14 mouse cellular contexts compared by ENCODE assay signal in the genomic region with DNA sequence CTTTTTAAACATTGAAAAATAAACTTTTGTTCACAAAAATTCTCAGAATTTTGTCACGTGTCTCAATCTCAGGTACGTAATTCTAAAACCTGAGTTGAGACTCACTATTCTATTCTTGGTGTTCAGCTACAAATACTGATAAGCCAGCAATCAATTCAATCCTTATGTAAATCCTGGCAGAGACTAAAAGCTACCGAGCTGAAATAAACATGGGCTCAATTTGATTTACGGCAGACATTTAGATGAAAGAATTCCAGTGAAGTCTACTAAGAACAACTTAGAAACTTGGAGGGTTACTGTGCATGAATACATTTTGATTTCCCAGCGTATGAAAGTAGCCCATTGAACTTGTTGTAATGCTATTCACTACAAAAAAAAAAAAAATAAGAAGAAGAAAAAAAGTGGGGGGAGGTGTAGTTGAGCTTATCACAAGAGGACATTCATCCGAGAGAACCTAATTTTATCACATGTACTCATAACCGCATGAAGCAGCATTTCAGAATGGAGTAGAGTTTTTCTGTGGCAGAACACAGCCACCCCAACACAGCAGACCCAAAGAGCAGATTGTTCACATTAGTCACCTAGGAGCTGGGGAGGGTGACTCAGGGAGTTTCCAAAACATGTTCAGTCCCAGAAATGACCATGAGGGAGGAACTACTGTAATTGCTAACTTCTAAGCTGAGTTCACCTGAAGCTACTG. TPM values are rescaled to one million over a fixed set of nuclear protein-coding genes. Genes with fewer than 3 reads are reported as not detected.
DNase-seq lines count a peak whose midpoint lies in the region; ATAC-seq and TF ChIP-seq lines count a peak whose summit lies in the region.
"Had no signal": no experiment of that assay in that cellular context is flagged by ENCODE, and none has a peak within 500 bp of the region (broad histone marks: within the 10 kb centered on the region; RNA-seq: fewer than 3 reads in every experiment).

No protein-coding gene starts in this region.

- H3K9ac ChIP-seq in kidney, embryonic 14.5 days (ENCODE audit: low read depth, low read length), result no peak overlapping the region
- H3K9ac ChIP-seq: forebrain, embryonic 13.5 days; hindbrain, embryonic 13.5 days had no signal

- TF ChIP-seq CTCF in G1E (IDR thresholded peaks at IDR 0.05; ENCODE audit: low read depth, low read length), result no peak

- H3K4me3 ChIP-seq in G1E (ENCODE audit: low read depth, low read length), result peak overlapping the region; percentile 47; the same call in 1 of the 2 replicates
- H3K4me3 ChIP-seq in megakaryocyte, embryonic 14.5 days (replicated peaks), result peak overlapping the region; percentile 87
- no peak overlapping the region for H3K4me3 ChIP-seq in kidney, embryonic 14.5 days (ENCODE audit: low read length)
- H3K4me3 ChIP-seq: forebrain, embryonic 13.5 days; hindbrain, embryonic 13.5 days; midbrain, embryonic 10.5 days had no signal

- peaks cover 22% of the 10 kb centered on the region for H3K4me1 ChIP-seq in G1E (ENCODE audit: insufficient read depth, low read depth, low read length)
- H3K4me1 ChIP-seq in megakaryocyte, embryonic 14.5 days, result peaks cover 53% of the 10 kb centered on the region
- no peaks in the 10 kb centered on the region for H3K4me1 ChIP-seq in kidney, embryonic 14.5 days (ENCODE audit: control insufficient read depth, insufficient read depth, low read length)
- H3K4me1 ChIP-seq: forebrain, embryonic 13.5 days; hindbrain, embryonic 13.5 days; midbrain, embryonic 10.5 days had no signal

- no peak overlapping the region for H3K27ac ChIP-seq in kidney, embryonic 14.5 days (ENCODE audit: low read depth, low read length)
- H3K27ac ChIP-seq: forebrain, embryonic 13.5 days; hindbrain, embryonic 13.5 days; midbrain, embryonic 10.5 days had no signal

- no peaks in the 10 kb centered on the region for H3K9me3 ChIP-seq in G1E (replicated peaks)
- no peaks in the 10 kb centered on the region for H3K9me3 ChIP-seq in megakaryocyte, embryonic 14.5 days
- no peaks in the 10 kb centered on the region for H3K9me3 ChIP-seq in kidney, embryonic 14.5 days (ENCODE audit: control insufficient read depth, low read length)
- H3K9me3 ChIP-seq: forebrain, embryonic 13.5 days; hindbrain, embryonic 13.5 days; midbrain, embryonic 10.5 days had no signal

- peaks cover 27% of the 10 kb centered on the region for H3K36me3 ChIP-seq in G1E (replicated peaks)
- H3K36me3 ChIP-seq in megakaryocyte, embryonic 14.5 days (replicated peaks; ENCODE audit: low read length), result peaks cover 49% of the 10 kb centered on the region
- no peaks in the 10 kb centered on the region for H3K36me3 ChIP-seq in kidney, embryonic 14.5 days (ENCODE audit: control insufficient read depth, insufficient read depth, low read length)
- H3K36me3 ChIP-seq: hindbrain, embryonic 13.5 days; midbrain, embryonic 10.5 days had no signal

- H3K27me3 ChIP-seq in G1E (ENCODE audit: insufficient read depth, low read length), result no peaks in the 10 kb centered on the region
- H3K27me3 ChIP-seq in megakaryocyte, embryonic 14.5 days (replicated peaks), result no peaks in the 10 kb centered on the region
- no peaks in the 10 kb centered on the region for H3K27me3 ChIP-seq in kidney, embryonic 14.5 days (ENCODE audit: control insufficient read depth, insufficient read depth, low read length)
- H3K27me3 ChIP-seq: forebrain, embryonic 13.5 days; hindbrain, embryonic 13.5 days had no signal

- ATAC-seq in G1E (ENCODE audit: extremely low read depth, insufficient number of reproducible peaks, low FRiP score, poor library complexity, severe bottlenecking), result peak; percentile 98
- no peak for ATAC-seq in kidney, embryonic 14.5 days (ENCODE audit: low FRiP score, low TSS enrichment)
- ATAC-seq: forebrain, embryonic 13.5 days had no signal

- DNase-seq in adrenal gland, postnatal 10 days, result peak; percentile 8
- no peak for DNase-seq in adrenal gland, postnatal 4 days (ENCODE audit: low spot score in 2 of 2)
- DNase-seq in G1E (ENCODE audit: low spot score), result no peak
- peak; percentile 67 for DNase-seq in fibroblast of lung, adult 2 months (ENCODE audit: low read depth)
- DNase-seq in cerebellum, postnatal 10 days, result no peak
- no peak for DNase-seq in ovary, postnatal 10 days (ENCODE audit: low spot score)
- DNase-seq: gastrocnemius, postnatal 14 days; kidney, adult 8-10 months; thymus, adult 2 months had no signal

- 71% methylated on average over 7 of the region's 7 CpGs for WGBS in kidney, embryonic 14.5 days

- no peak overlapping the region for H3K4me2 ChIP-seq in kidney, embryonic 14.5 days (replicated peaks; ENCODE audit: low read depth, low read length)
- H3K4me2 ChIP-seq: forebrain, embryonic 13.5 days; hindbrain, embryonic 13.5 days had no signal

RNA-seq across cellular contexts. Expression of gene Fyb, which starts 17.1 kb away (rescaled TPM):
- 10 to 100 TPM; 34.7 to 43.9 TPM for total RNA-seq in adrenal gland, postnatal 10 days (2021)
- total RNA-seq in adrenal gland, postnatal 4 days (2021), result 10 to 100 TPM; 27.7 to 28.9 TPM
- 292 and 317 TPM in 2 replicates for total RNA-seq in G1E (2014; fragmentation: Nextera tagmentation)
- 126 and 146 TPM in 2 replicates for total RNA-seq in G1E (2017)
- polyA plus RNA-seq in G1E (2012), result 1,103 and 1,581 TPM in 2 replicates
- 1,175 and 2,699 TPM in 2 replicates for polyA plus RNA-seq in megakaryocyte, embryonic 14.5 days (2012; ENCODE audit: insufficient read depth, low replicate concordance)
- polyA plus RNA-seq in kidney, embryonic 14.5 days (2014; fragmentation: Nextera tagmentation; extraction: Ambion mirVana), result 3.2 and 5.2 TPM in 2 replicates

Comparison
In these comparisons a context has a peak if more than half of its experiments do, and no peak if none do; other contexts are left out.
1. DNase-seq: peak in adrenal gland, postnatal 10 days (single experiment) and fibroblast of lung, adult 2 months (single experiment); none in adrenal gland, postnatal 4 days (0 of 2), G1E (single experiment), cerebellum, postnatal 10 days (0 of 2) and ovary, postnatal 10 days (single experiment).